Mouse (Mus musculus) kidney, postnatal 10 days (tissue): ENCODE results near the gene Ctsh.
"Not testable (repeated sequence)": the region's sequence is repeated elsewhere in the genome, so short reads cannot be mapped to it uniquely, and the experiment has no call there.

Experiments
- DNase-seq: peaks from one replicate; pipeline ENCODE4 v3.0.0; 2021; ENCODE audit warnings: mixed read lengths

The Ctsh gene

GRCm38 (mm10) chr9:90053852-90054251, at the start of gene Ctsh:
Gene Ctsh (plus strand): TSS chr9:90054152.
- DNase-seq = no peak

- DNase-seq = no peak
These were observed 47.5 kb upstream of the Ctsh start for GRCm38 (mm10) chr9:90006432-90006831.

DNA sequence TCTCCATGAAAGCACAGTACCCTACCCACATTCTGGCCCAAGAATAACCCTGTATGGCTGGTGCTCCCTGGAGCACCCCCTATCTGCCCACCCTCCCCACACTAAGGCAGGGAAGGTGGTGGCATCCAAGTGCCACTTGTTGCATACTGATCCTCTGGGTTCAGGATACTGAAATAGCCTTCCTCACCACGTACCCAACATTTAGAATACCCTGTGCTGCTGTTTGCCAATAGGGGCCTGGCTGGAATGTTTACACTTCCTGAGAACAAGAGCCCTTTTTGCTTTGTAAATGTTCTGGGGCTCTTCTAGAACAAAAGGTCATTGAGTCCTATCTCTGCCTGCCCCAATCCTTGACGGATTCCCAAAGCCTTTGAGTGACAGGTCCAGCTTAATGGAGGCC, 46.9 kb upstream of the Ctsh start:
- DNase-seq = no peak

DNA sequence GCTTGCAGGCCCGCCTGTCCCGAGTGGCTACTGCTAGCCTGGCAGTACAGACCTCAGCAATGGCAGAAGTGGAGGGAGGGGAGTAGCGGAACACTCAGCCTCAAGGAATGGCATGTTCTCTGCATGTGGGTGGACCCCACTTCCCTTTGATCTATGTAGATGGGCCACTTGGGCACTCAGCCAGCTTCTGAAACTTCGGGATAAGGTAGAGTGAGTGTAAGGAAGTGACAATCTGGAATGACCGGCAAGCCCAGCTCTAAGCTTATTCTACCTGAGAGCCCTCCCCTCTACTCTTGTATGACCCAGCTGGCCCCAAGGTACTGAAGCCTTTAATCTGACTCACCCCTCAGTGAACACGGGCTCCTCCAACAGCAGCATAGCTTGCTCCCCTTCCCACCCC, 45.8 kb upstream of the Ctsh start:
- peak; percentile 34 for DNase-seq

DNA sequence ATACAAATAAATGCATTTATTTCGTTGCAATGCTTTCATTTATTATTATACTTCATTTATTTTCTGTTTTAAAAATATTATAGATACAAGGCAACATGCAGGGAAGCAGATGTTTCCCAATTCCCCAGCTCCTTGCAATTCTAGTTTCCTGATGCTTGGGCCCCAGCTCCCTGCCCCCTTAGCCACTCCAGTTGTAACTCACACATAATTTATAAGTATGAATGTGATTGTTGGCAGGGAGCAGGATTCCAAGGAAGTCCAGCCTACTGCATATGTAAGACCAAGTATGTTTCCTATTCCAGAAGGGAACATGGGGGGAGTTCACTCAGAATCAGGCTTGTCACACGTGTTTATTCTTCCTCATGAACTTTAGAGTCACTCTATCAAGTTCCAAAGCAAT, 42.1 kb upstream of the Ctsh start:
- DNase-seq = peak; percentile 46

GRCm38 (mm10) chr9:90014649-90015048, 39.3 kb upstream of the Ctsh start:
- no peak for DNase-seq

DNA sequence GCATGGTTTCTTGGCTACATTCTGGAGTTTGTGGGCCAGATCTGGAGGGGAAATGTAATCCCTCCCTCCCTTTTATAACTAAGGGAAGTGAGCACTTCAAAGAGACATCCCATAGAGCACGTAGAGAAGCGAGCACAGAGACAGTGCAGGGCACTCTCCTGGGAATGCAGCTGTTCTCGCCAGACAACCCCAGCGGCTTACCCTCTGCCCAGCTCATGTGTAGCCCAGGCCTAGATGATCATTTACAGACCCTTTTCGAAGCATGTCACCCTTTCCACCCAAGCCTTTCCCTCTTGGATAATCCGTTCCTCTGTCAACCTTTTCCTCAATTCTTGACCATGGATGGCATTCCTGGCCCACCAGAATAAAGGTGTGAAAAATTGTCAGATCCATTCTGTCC, 37.7 kb upstream of the Ctsh start:
- no peak for DNase-seq

DNA sequence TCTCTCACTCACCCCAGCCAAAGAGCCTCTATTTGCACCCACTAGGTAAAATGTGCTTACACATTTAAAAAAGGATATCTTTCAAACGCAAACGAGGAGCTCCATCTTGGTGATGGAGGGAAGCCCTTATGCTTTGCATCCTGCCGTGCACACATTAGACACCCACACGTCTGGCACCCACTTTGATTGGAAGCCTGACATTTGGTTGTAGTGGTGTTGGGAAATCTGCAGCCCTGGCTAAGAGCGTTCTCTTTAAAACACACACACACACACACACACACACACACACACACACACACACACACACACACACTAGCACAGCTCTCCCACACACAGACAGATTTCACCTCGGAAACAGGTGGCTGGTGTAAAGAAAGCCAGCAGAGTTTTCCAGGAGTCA, 33.1 kb upstream of the Ctsh start:
- no peak for DNase-seq

DNA sequence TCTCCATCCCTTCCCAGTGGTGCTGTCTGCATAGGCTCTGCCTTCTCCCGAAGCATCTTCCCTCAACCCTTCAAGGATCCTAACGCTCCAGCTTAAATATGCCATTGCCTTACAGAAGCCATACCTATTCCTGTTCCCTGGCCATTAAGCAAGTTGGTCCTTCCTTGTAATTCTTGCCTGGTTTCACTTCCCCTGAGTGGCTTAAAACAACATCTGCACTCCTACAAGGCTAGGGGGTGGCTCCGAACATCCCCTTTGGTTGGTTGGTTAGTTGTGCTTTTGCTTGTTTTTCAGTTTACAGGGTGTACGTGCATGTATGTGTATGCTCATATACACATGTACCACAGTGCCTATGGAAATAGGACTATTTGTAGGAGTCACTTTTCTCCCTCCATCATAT, 32.5 kb upstream of the Ctsh start:
- DNase-seq = no peak

- no peak for DNase-seq
These were observed 26.2 kb upstream of the Ctsh start for GRCm38 (mm10) chr9:90027709-90028108.

DNA sequence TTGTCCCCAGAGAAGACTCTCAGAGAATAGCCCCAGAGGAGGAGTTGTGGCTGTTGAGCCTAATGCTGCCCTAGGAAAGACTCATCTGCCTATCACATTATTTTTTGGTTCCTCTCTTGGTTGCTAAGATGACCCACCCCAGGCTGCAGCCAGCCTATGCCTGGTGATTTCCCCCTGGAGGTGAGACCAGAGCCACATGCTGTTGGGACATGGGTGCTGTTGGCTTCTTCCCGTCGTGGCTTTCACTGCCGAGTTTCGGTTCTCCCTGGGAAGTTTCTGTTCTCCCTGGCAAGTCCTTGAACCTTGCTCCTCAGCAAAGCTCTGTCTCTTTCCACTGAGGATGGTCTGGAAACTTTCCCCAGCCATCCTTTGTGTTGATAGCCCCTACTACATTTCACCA, 20.0 kb upstream of the Ctsh start:
- no peak for DNase-seq

GRCm38 (mm10) chr9:90035168-90035567, 18.8 kb upstream of the Ctsh start:
- DNase-seq = no peak

GRCm38 (mm10) chr9:90035794-90036193, 18.2 kb upstream of the Ctsh start:
- no peak for DNase-seq

GRCm38 (mm10) chr9:90036313-90036712, 17.6 kb upstream of the Ctsh start:
- no peak for DNase-seq

- no peak for DNase-seq
These were observed 15.4 kb upstream of the Ctsh start for GRCm38 (mm10) chr9:90038535-90038934.

DNA sequence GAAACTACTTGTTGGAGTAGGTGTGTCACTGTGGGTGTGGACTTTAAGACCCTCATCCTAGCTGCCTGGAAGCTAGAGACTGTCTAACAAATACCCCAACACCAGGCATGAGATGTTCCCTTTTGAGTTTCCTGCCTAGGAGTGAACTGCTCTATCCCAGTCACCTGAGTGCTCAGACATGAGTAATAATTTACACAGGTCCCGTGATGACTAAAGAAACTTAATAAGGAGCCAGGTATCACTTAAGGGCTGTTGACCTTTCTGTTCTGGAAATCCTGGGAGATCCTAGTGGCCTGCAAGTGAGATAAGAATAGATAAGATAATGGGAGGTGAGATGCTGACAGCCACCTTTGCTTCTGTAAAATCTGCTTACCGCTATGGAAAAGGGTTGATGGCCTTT, 13.0 kb upstream of the Ctsh start:
- DNase-seq = no peak

- DNase-seq = no peak
These were observed 12.4 kb upstream of the Ctsh start for GRCm38 (mm10) chr9:90041556-90041955.

DNA sequence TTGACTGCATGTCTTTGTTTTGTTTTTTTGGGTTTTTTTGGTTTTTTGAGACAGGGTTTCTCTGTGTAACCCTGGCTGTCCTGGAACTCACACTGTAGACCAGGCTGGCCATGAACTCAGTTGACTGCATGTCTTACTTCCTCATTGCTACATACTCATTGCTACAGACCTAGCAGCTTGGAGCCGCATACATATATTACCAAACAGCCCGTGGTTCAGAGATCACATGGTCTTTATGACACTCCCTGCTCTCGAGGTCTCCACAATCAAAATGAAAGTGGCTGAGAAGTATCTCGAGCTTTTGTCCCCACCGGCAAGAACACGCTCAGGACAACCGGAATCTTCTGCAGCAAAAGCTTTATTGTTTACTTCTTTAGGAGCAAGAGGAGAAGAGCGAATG, 11.0 kb upstream of the Ctsh start:
- DNase-seq = not testable (repeated sequence)

- DNase-seq = no peak
These were observed 8.8 kb upstream of the Ctsh start for GRCm38 (mm10) chr9:90045191-90045590.

DNA sequence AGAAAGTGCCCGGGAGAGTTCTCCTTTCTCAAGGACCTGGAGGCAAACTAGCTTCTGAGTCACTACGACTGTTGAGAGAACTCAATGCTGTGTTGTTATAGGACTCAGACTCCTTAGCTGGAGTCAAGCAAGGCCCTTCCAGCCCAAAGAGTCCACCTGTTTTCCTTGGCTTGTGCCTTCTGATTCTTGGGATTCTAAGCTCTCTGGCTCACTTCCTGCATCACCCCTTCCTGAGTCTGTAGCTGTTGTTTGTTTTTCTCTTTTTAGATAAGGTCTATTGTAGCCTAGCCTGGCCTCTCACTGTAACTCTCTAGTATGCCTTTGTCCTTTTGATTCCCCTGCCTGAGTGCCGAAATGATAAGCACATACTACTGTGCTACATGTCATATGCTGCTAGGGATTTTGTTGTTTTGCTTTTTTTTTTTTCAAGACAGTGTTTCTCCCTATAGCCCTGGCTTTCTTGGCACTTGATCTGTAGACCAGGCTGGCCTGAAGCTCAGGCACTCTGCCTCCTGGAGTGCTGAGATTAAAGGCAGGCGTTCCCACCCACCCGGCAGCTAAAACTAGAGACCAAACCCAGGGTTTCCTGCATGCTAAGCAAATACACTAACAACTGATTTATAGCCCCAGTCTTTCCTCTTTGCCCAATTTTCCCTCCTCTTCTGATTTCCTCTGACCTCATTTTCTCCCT, 5.9 kb upstream of the Ctsh start:
- peak; percentile 19 for DNase-seq

DNA sequence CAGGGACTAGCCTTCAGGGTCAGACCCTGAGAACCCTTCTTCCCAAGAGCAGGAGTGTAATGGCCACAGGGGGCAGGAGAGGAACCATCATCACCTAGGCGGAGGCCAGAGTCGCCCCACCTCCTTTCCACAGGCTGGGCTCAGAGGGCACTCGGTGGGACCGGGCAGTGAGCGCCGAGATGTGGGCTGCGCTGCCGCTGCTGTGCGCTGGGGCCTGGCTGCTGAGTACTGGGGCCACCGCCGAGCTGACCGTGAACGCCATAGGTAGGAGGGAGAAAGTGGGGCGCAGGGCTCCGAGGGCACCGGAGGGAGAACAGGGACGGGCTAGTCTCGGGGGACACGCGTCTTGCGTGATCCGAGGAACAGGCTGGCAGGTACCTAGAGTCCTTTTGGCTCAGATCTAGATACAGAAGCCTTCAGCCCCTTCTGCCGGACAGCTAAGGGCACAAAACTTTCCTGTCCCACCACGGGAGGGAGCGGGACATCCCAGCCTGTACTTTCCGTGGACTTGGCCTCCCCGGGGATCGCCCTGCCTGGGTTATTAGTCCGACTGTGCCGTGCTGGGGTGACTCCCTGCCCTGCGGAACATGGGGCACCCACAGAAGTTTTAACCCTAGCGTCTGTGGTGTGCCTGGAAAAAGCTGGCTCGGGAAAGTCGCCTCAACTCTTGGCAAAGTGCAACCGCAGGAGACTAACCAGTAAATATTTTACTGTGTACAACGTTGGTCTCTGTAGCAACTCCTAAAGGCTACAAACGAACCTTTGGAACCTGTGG, 606 bp downstream of the Ctsh start:
- DNase-seq = peak; percentile 87

DNA sequence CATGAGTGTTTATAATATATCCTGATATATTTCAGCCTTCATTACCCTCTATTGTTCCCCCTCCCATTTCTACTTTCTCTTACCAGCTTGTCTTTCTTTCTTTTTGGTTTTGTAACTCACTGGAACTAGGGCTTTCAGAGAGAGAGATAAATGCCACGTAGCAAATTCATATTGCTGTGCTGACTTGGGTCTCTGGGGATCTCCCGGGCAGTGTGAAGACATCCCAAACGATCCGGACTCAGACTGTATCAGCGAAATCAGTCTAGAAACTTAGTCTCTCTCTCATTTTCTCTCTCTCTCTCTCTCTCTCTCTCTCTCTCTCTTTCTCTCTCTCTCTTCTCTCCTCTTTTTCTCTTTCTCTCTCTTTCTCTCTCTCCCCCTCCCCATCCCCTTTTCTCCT, 1.5 kb downstream of the Ctsh start:
- DNase-seq = no peak

GRCm38 (mm10) chr9:90055911-90056310, 2.0 kb downstream of the Ctsh start:
- no peak for DNase-seq

GRCm38 (mm10) chr9:90056716-90057115, 2.8 kb downstream of the Ctsh start:
- DNase-seq = no peak
